Mouse (Mus musculus) central nervous system, embryonic 18 days (tissue): Measurements from ENCODE around the gene Tsr1. TPM values are rescaled to one million over a fixed set of nuclear protein-coding genes. Genes with fewer than 3 reads are reported as not detected.

ENCODE experiments used
- polyA plus RNA-seq: library from polyadenylated mRNA; depleted of rRNA; stranded (reverse); fragments of >200 nt; gene quantifications from 2 replicates; pipeline ENCODE4 v1.2.3, GENCODE M21; 2012; rRNA removed

Tsr1 gene
- polyA plus RNA-seq = 21.8 and 24.8 TPM in 2 replicates

GRCm38 (mm10) chr11:74897678-74898516, at the start of gene Tsr1:
TSS of gene Tsr1 (plus strand) at chr11:74898071.

GRCm38 (mm10) chr11:74896901-74897677, 782 bp upstream of the Tsr1 start, which contains the start of gene Sgsm2:
TSS of gene Sgsm2 (minus strand) at chr11:74897060.

GRCm38 (mm10) chr11:74925577-74926387, 27.9 kb downstream of the Tsr1 start, which contains the start of the genes Smg6 and Srr:
TSS of gene Smg6 (plus strand) at chr11:74925823.
TSS of gene Srr (minus strand) at chr11:74925948.

Other genes with a start within 250 kb of the Tsr1 start
- 29.9 and 31.6 TPM in 2 replicates for gene Cluh, start 248.6 kb upstream of the Tsr1 start, polyA plus RNA-seq
- gene Pafah1b1, start 173.4 kb upstream of the Tsr1 start, polyA plus RNA-seq = 150 and 161 TPM in 2 replicates
- 18.1 and 18.4 TPM in 2 replicates for gene Mettl16, start 127.2 kb upstream of the Tsr1 start, polyA plus RNA-seq
- 16.0 and 18.9 TPM in 2 replicates for gene Mnt, start 67.2 kb upstream of the Tsr1 start, polyA plus RNA-seq
- 59.4 and 62.1 TPM in 2 replicates for gene Sgsm2, start 1.0 kb upstream of the Tsr1 start, polyA plus RNA-seq
- gene Smg6, start 27.8 kb downstream of the Tsr1 start, polyA plus RNA-seq = 27.2 and 31.7 TPM in 2 replicates
- 32.0 and 33.2 TPM in 2 replicates for gene Srr, start 27.9 kb downstream of the Tsr1 start, polyA plus RNA-seq